Mouse (Mus musculus) cerebellum, adult (tissue): Measurements from ENCODE around the gene D17Wsu92e.
"Not testable (repeated sequence)": the region's sequence is repeated elsewhere in the genome, so short reads cannot be mapped to it uniquely, and the experiment has no call there.

Experiments used
- ATAC-seq: cut with Nextera tagmentation; 2 replicates; pipeline ENCODE4 v1.9.2; 2017; ENCODE audit warnings: mild to moderate bottlenecking, moderate library complexity, mixed read lengths; ENCODE audit not compliant: insufficient number of reproducible peaks, low FRiP score, low TSS enrichment

D17Wsu92e gene

GRCm38 (mm10) chr17:27820568-27821406 is at the start of gene D17Wsu92e:
Gene D17Wsu92e, minus strand, starts transcription at chr17:27820648.
- ATAC-seq: peak; percentile 91

- no peak for ATAC-seq
Measured at GRCm38 (mm10) chr17:27866737-27867136, 46.3 kb upstream of the D17Wsu92e start.

- ATAC-seq: no peak
Measured at GRCm38 (mm10) chr17:27865461-27865860, 45.0 kb upstream of the D17Wsu92e start.

GRCm38 (mm10) chr17:27859131-27859530 is 38.7 kb upstream of the D17Wsu92e start:
- no peak for ATAC-seq

- ATAC-seq: no peak
Measured at GRCm38 (mm10) chr17:27857649-27858475, 37.4 kb upstream of the D17Wsu92e start.

GRCm38 (mm10) chr17:27856798-27857648 is 36.6 kb upstream of the D17Wsu92e start:
- ATAC-seq: peak; percentile 66; the same call in 1 of the 2 replicates

GRCm38 (mm10) chr17:27856265-27856797 is 35.9 kb upstream of the D17Wsu92e start, which contains the start of gene Uhrf1bp1:
Gene Uhrf1bp1, plus strand, starts transcription at chr17:27856441.
- ATAC-seq: peak; percentile 56; the same call in 1 of the 2 replicates

GRCm38 (mm10) chr17:27851076-27851475 is 30.6 kb upstream of the D17Wsu92e start:
- no peak for ATAC-seq

- no peak for ATAC-seq
Measured at GRCm38 (mm10) chr17:27848351-27848750, 27.9 kb upstream of the D17Wsu92e start.

GRCm38 (mm10) chr17:27839469-27840252 is 19.2 kb upstream of the D17Wsu92e start:
- ATAC-seq: peak; percentile 94

GRCm38 (mm10) chr17:27837850-27838249 is 17.4 kb upstream of the D17Wsu92e start, which contains the start of gene Snrpc:
Gene Snrpc, plus strand, starts transcription at chr17:27838150.
- not testable (repeated sequence) for ATAC-seq

- ATAC-seq: no peak
Measured at GRCm38 (mm10) chr17:27830411-27830810, 10.0 kb upstream of the D17Wsu92e start.

- no peak for ATAC-seq
Measured at GRCm38 (mm10) chr17:27827511-27827910, 7.1 kb upstream of the D17Wsu92e start.

- ATAC-seq: no peak
Measured at GRCm38 (mm10) chr17:27826908-27827383, 6.5 kb upstream of the D17Wsu92e start.

- ATAC-seq: no peak
Measured at GRCm38 (mm10) chr17:27825984-27826905, 5.8 kb upstream of the D17Wsu92e start.

GRCm38 (mm10) chr17:27825539-27825938 is 5.1 kb upstream of the D17Wsu92e start:
- no peak for ATAC-seq

- no peak for ATAC-seq
Measured at GRCm38 (mm10) chr17:27824941-27825340, 4.5 kb upstream of the D17Wsu92e start.
